Mouse (Mus musculus) CH12.LX (cell line): ENCODE results near the gene Avpr2.

Experiments
- CHD1 ChIP-seq: IDR thresholded peaks from 2 replicates; pipeline ENCODE4 v1.6.1; 2012; ENCODE audit warnings: low read depth, low read length, improper control_type of control experiment, inconsistent platforms
- EP300 ChIP-seq: IDR thresholded peaks from 2 replicates; pipeline ENCODE4 v1.6.1; 2011; ENCODE audit warnings: low read length, improper control_type of control experiment
- IRF4 ChIP-seq: IDR thresholded peaks from 2 replicates; pipeline ENCODE4 v1.6.1; 2014; ENCODE audit warnings: low read depth, mild to moderate bottlenecking, inconsistent platforms, low read length, improper control_type of control experiment
- POLR2A ChIP-seq: IDR thresholded peaks from 2 replicates; pipeline ENCODE4 v1.6.1; 2011; ENCODE audit warnings: low read depth, mild to moderate bottlenecking, improper control_type of control experiment, low read length

GRCm38 (mm10) chrX:73867256-73867655 is 24.6 kb upstream of the Avpr2 start:
- TF ChIP-seq EP300 (no peak), CHD1 (no peak), IRF4 (no peak), POLR2A (no peak)
